Mouse (Mus musculus): ENCODE measurements at regions not wholly inside any gene's neighbourhood (a gene's known extent, or its start where the extent isn't known, plus 50 kb on each side); places are given as distances from the start of the nearest gene placed in this dataset.

DNA sequence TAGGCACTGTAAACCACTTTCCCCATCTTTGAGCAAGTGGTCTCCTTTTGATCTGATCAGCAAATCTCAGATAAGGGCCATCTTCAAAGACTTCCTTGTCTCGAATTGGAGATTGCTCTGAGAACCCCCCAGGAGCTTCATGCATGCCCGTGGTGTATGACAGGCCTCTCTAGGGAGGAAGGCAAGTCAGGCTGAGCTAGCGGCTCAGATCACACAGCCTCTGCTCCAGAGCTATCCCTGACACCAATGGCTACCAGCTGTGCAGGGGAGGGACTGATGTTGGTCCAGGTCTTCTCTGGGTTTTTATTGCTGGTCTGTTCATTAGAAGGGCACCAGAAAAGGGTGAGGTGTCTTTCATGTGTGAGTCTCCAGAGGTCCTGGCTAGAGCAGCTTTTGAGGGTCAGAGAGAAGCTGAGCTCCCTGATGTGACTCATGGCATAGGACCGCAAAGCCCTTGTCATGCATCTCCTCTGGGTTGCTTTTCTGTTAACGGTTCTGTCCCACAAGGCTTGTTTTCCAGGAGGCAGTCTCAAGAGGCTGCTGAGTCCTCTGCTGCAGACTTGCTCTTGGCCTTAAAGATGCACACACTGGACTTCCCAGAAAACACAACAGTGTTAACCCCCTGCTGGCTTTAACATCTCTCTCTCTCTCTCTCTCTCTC is 171.7 kb upstream of the Tle3 start:
- Histone ChIP-seq H3K4me3 (replicated peaks in 1 of 3; ENCODE audit: low read depth in 2 of 3, low read length in 2 of 3, poor library complexity in 1 of 3) (no peak overlapping the region), H3K4me2 (ENCODE audit: insufficient read depth, low read depth, poor library complexity, severe bottlenecking) (no peak overlapping the region), H3K79me2 (replicated peaks; ENCODE audit: control insufficient read depth, extremely low read depth, insufficient read depth, poor library complexity, severe bottlenecking) (no peaks in the 10 kb centered on the region), H3K9ac (ENCODE audit: insufficient read depth, low read depth) (no peak overlapping the region), H3K4me1 (ENCODE audit: control insufficient read depth in 1 of 2, insufficient read depth in 2 of 2) (peaks cover 4 to 27% of the 10 kb centered on the region in 2 experiments; a peak in 3 of 4 replicates), H3K9me3 (replicated peaks; ENCODE audit: low read length) (no peaks in the 10 kb centered on the region), H3K27ac (ENCODE audit: insufficient read depth, low read depth) (no peak overlapping the region), H3K27me3 (replicated peaks) (peaks cover 4% of the 10 kb centered on the region), H3K36me3 (replicated peaks in 1 of 2; ENCODE audit: control insufficient read depth in 1 of 2, insufficient read depth in 1 of 2, low read length in 1 of 2) (no peaks in the 10 kb centered on the region)
- no peak for DNase-seq (ENCODE audit: extremely low read depth)
- in situ Hi-C loops (cut with MboI; ENCODE audit: low pct_ligation_motif_present, low pct_unique_long_range_greater_than_20kb, low sequenced_read_pairs), result no loop called here
- dilution Hi-C loops (cut with MboI; ENCODE audit: extremely low pct_ligation_motif_present, extremely low pct_unique_long_range_greater_than_20kb, low sequenced_read_pairs), result no loop called here
- TF ChIP-seq ELF1 (IDR thresholded peaks at IDR 0.05; ENCODE audit: low read depth, low read length), result no peak
- TF ChIP-seq MAZ (IDR thresholded peaks at IDR 0.05; ENCODE audit: low read depth, low read length), result no peak
- TF ChIP-seq NRF1 (IDR thresholded peaks at IDR 0.05; ENCODE audit: low read depth, low read length), result no peak
- no peak for TF ChIP-seq TBP (conservative IDR thresholded peaks at IDR 0.05; ENCODE audit: low read depth, low read length)
- no peak for TF ChIP-seq CHD2 (IDR thresholded peaks at IDR 0.05; ENCODE audit: low read length)
- TF ChIP-seq SMC3 (IDR thresholded peaks at IDR 0.05; ENCODE audit: low read depth, low read length), result no peak
- no peak for TF ChIP-seq PAX5 (IDR thresholded peaks at IDR 0.05; ENCODE audit: low read length)
- TF ChIP-seq POLR2A (IDR thresholded peaks at IDR 0.05; ENCODE audit: low read depth, low read length), result no peak

DNA sequence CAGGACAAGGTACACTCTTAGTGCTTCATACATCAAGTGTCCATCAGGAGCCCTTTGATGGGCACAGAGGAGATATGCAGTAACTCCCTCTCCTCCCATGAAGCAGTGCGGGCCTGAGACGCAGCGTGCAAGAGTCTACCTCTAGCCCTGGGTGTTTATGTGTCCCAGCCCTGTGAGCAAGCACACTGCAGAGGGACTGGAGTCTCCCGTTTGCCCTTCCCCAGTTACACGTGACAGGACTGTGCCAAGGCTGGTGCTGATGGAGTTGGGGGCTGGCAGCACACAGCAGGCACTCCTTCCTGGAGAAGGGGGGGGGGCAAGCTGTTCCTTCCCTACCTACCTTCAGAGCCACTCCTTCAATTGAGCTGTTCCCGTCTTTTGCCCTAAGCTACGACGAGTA is 167.1 kb upstream of the Tle3 start:
- Histone ChIP-seq H3K4me2 (ENCODE audit: insufficient read depth, low read depth, poor library complexity, severe bottlenecking) (no peak overlapping the region), H3K27me3 (replicated peaks) (peaks cover 4% of the 10 kb centered on the region), H3K27ac (ENCODE audit: insufficient read depth, low read depth) (no peak overlapping the region), H3K4me3 (replicated peaks in 1 of 3; ENCODE audit: low read depth in 2 of 3, low read length in 2 of 3, poor library complexity in 1 of 3) (no peak overlapping the region), H3K9ac (ENCODE audit: insufficient read depth, low read depth) (no peak overlapping the region), H3K9me3 (replicated peaks; ENCODE audit: low read length) (peaks cover 2% of the 10 kb centered on the region), H3K36me3 (replicated peaks in 1 of 2; ENCODE audit: control insufficient read depth in 1 of 2, insufficient read depth in 1 of 2, low read length in 1 of 2) (no peaks in the 10 kb centered on the region), H3K79me2 (replicated peaks; ENCODE audit: control insufficient read depth, extremely low read depth, insufficient read depth, poor library complexity, severe bottlenecking) (no peaks in the 10 kb centered on the region), H3K4me1 (ENCODE audit: control insufficient read depth in 1 of 2, insufficient read depth in 2 of 2) (peaks cover 0 to 10% of the 10 kb centered on the region in 2 experiments; a peak in 2 of 4 replicates)
- dilution Hi-C loops (cut with MboI; ENCODE audit: extremely low pct_ligation_motif_present, extremely low pct_unique_long_range_greater_than_20kb, low sequenced_read_pairs), result no loop called here
- in situ Hi-C loops (cut with MboI; ENCODE audit: low pct_ligation_motif_present, low pct_unique_long_range_greater_than_20kb, low sequenced_read_pairs), result no loop called here
- TF ChIP-seq UBTF (IDR thresholded peaks at IDR 0.05; ENCODE audit: low read depth, low read length) (no peak), RCOR1 (conservative IDR thresholded peaks at IDR 0.05; ENCODE audit: low read depth, low read length) (no peak), ZC3H11A (IDR thresholded peaks at IDR 0.05; ENCODE audit: low read depth, low read length) (no peak), JUND (conservative IDR thresholded peaks at IDR 0.05; ENCODE audit: low read depth, low read length) (no peak), ETS1 (conservative IDR thresholded peaks at IDR 0.05; ENCODE audit: low read depth, low read length) (no peak), USF2 (conservative IDR thresholded peaks at IDR 0.05; ENCODE audit: low read depth, low read length) (no peak), USF1 (IDR thresholded peaks at IDR 0.05; ENCODE audit: low read depth, low read length) (no peak), IRF4 (IDR thresholded peaks at IDR 0.05; ENCODE audit: low read depth, low read length) (no peak), CHD1 (IDR thresholded peaks at IDR 0.05; ENCODE audit: low read depth, low read length) (no peak), MAZ (IDR thresholded peaks at IDR 0.05; ENCODE audit: low read depth, low read length) (no peak), BHLHE40 (IDR thresholded peaks at IDR 0.05; ENCODE audit: low read depth, low read length) (no peak), MAX (IDR thresholded peaks at IDR 0.05; ENCODE audit: low read length) (no peak), NELFE (IDR thresholded peaks at IDR 0.05; ENCODE audit: low read depth, low read length) (no peak), PAX5 (IDR thresholded peaks at IDR 0.05; ENCODE audit: low read length) (no peak), MAFK (IDR thresholded peaks at IDR 0.05; ENCODE audit: insufficient replicate concordance, low read length) (no peak)
- DNase-seq (ENCODE audit: extremely low read depth), result no peak
